Mouse (Mus musculus): ENCODE data around the gene Tfeb.

Tfeb gene

DNA sequence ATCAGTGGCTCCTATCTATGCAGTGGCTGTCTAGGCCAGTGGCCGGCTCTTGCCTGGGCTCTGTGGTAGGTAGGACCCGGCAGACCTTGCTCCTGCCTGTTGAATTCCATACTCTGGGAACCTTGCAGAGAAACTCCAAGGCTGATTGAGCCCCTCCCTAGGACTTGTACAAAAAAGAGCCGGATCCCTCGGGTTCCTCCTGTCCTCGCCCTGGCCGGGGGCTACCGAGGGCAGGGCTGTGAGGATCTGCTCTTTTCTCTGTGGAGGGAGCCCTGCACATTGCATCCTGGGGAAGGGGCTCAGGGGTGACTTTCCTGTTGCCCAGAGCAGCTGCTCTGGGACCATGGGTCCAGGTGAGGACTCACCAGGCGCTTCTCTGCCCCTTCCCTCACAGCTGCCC is 50.8 kb downstream of the Tfeb start:
- no peak for DNase-seq (ENCODE audit: low read depth, low spot score)

- no peak for DNase-seq (ENCODE audit: low read depth, low spot score)
These were observed 51.5 kb downstream of the Tfeb start for GRCm38 (mm10) chr17:47788306-47788705.

- no peak for DNase-seq (ENCODE audit: low read depth, low spot score)
These were observed 52.2 kb downstream of the Tfeb start for GRCm38 (mm10) chr17:47788996-47789395.

- peak; percentile 82 for DNase-seq (ENCODE audit: low read depth, low spot score)
These were observed 55.5 kb downstream of the Tfeb start for GRCm38 (mm10) chr17:47792098-47792863.

DNA sequence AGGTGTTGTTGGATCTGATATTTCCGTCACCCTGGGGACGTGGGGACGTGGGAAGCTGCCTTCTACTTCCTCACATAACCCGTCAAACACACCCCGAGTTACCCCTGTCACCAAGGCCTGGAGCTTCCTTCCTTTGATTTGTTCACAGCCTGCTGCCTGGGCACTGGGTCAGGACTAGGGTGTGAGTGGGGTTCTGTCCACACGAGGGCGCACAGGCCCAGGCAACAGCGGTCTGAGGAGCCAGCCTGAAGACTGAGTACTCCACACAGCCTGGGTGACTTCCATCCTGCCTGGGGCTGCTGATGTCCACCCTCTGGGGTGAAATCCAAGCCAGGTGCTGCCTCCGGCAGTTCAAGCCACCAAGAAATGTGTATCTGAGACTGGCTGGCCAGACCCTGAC is 56.5 kb downstream of the Tfeb start:
- DNase-seq (ENCODE audit: low read depth, low spot score): peak; percentile 87

GRCm38 (mm10) chr17:47795446-47795845 is 58.6 kb downstream of the Tfeb start:
- DNase-seq (ENCODE audit: low read depth, low spot score): peak; percentile 73

DNA sequence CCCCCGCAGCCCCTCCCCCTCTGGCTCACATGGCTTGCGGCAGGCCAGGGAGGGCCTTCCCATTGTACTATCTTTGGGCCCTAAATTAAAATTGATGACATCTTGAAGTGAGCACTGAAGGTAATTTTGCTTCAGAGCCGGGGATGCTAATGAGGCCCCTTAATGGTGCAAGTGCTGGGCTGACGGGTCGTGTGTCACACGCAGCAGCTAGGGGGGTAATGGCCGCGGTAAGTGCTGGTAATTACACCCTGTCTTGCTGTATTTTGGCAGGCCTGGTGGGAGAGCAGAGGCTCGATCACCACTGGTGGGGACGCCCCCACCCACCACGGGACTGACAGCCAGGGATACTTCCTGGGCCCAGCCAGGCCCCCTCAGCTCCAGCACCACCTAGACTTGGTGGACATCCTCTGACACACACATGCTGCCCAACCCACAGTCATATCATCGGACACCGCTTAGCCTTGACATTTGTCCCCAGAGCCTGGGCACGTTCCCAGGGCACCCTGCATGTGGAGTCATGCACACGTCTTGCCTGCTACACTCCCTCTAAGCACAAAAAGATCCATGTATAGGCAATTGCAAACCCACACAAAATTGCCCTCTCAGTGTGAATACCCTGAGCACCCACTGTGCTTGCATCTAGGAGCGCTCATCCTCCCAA is 59.5 kb downstream of the Tfeb start:
- no peak for DNase-seq (ENCODE audit: low read depth, low spot score)

- peak; percentile 40 for DNase-seq (ENCODE audit: low read depth, low spot score)
These were observed 60.1 kb downstream of the Tfeb start for GRCm38 (mm10) chr17:47796968-47797367.

DNA sequence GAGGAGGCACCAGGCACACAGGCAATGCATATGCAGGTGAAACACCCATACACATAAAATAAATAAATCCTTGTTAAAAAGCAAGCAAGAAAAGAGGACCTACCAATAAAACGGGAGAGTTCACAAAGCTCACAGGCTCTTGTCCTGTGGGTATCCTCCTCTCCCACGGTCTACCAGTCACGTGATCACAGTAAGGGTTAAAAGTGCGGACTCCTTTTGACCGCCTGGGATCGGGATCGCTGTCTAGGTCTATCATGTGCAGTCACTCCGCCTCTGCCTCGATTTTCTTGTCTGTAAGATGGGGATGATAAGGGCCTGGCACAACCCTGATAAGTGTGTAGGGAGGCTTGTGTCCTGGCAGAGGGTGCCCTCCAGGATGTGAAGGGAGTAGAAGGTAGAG is 60.6 kb downstream of the Tfeb start:
- no peak for DNase-seq (ENCODE audit: low read depth, low spot score)

- DNase-seq (ENCODE audit: low read depth, low spot score): no peak
These were observed 66.0 kb downstream of the Tfeb start for GRCm38 (mm10) chr17:47802806-47803205.

- no peak for DNase-seq (ENCODE audit: low read depth, low spot score)
These were observed 66.8 kb downstream of the Tfeb start for GRCm38 (mm10) chr17:47803662-47804061.

DNA sequence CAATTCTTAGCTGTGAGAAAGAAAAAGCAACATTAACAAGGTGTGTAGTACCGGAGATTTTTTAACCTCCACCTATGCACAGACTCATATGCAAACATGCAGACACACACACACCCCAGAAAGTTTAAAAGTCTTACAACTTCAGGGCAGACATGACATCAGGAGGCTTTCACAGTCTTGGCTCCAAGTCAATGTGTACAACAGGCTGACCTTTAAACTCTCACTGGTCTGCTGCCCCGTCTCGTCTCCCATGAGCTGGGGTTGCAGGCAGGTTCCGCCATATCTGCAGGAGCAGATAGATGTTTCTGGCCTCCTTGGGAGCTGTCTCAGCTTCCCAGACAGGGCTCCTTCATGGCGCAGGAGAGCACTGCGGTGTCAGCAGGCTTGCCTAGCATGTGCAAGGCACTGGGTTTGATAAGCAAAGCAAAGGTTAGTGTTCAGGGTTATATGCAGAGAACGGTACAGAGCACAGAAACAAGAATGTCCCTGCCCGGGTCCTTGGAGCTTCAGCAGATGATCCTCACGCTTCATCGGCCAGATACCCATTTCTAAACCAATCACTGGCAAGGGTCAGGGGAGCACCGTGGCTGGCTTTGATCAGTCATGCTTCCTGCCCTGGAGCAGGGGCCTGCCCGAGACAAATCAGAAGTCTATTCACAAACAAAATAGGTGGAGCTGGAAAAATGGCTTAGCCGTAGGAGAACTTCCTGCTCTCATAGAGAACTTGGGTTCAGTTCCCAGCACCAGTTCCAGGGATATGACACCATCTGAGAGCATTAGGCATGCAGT is 68.4 kb downstream of the Tfeb start:
- DNase-seq (ENCODE audit: low read depth, low spot score): no peak

- no peak for DNase-seq (ENCODE audit: low read depth, low spot score)
These were observed 69.4 kb downstream of the Tfeb start for GRCm38 (mm10) chr17:47806230-47806629.

DNA sequence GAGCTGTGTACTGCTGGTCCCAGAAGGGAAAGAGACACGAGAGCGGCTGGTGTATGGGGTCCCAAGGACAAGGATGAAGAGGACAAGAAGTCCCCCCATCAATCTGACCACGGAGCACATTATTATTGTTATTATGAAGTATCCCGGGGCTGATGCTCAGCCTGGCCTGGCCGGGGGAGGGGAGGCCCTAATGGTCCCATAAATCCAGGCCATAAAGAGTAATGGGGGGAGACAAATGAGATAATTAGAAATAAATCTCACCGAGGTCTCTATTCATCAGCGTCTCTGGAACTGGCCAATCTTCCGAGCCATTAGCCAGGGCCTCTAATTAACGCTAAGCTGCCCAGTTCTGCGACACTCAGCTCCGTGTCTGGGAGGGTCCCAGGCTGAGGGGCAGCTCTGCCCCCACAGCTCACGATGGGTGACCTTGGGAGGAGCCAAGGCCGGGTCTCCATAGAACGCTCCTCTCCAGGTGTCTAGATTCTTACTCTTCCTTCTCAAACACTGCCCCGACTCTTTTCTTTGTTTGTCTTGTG is 74.5 kb downstream of the Tfeb start:
- DNase-seq (ENCODE audit: low read depth, low spot score): no peak

DNA sequence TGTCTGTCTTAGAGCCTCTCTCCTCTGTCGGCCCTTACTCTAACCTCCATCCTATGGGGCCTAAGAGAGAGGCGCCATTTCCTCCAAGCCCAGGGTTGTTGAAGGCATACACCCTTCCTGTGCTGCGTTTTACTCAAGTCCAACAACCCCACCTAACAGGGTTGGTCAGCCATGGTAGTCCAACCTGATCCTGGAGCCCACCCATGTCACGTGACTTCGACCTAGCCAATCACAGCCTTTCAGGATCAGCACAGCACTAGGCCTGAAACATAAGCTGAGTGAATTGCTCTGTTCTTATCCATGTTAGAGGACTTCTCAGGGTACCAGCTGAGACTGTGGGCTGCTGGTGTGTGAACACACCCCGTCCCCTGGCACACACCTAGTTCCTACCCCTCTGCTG is 75.4 kb downstream of the Tfeb start:
- DNase-seq (ENCODE audit: low read depth, low spot score): no peak

DNA sequence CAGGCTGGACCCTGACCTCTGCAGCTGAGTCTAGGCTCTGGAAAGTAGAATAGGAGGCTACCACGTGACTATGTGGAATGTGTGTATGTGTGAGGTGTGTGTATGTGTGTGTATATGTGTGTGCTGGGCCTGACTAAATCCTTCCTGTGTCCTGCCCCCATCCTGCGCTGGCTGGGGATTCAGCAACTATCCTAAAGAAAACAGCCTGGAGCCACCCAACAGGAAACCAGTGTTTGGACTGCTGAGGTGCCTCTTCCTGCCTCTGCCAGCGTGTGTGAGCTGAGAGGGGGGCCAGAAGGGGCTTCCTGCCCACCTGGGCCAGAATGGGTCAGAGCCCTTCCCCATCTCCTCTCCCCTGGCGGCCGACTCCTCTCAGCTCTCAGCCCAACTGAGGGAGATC is 76.8 kb downstream of the Tfeb start:
- DNase-seq (ENCODE audit: low read depth, low spot score): no peak

GRCm38 (mm10) chr17:47814496-47814895 is 77.7 kb downstream of the Tfeb start:
- DNase-seq (ENCODE audit: low read depth, low spot score): no peak

DNA sequence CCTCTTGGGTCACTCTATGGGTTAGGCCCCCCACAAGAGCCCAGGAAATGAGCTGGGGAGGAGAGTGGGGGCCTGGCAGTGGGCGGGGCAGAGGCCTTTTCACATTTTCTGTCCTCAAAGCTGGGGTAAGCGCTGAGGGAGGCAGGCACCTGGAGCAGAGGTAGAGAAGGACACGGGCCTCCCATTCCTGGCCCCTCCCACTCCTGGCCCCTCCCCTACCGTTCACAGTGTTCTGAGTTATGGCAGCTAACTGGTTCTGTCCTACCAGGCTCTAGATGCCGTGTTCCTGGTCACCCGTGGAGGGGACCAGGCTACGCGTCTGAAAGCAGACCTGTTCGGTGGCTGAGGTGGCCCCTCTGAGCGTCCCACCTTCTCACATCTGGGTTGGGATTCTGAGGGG is 78.6 kb downstream of the Tfeb start:
- no peak for DNase-seq (ENCODE audit: low read depth, low spot score)

GRCm38 (mm10) chr17:47818038-47818725 is 81.4 kb downstream of the Tfeb start:
- no peak for DNase-seq (ENCODE audit: low read depth, low spot score)

DNA sequence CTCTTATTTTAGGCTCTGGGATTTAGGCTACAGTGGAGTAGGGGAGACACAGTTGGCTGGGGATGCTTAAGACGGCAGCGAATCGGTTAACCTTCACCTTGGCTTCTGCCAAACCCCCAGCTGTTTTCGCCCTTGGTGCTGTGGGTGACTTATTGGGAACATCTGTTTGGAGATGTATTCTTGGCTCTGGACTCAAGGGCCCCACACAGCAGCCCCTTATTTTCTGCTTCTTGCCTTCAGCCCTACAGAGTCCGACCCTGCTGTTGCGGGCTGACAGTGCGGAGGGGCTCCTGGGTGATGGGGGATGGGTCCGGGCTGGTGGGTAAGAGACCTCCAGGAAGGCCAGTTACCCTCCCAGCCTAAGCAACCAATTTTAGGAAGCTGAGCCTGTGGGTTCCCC is 84.5 kb downstream of the Tfeb start:
- no peak for DNase-seq (ENCODE audit: low read depth, low spot score)

GRCm38 (mm10) chr17:47831161-47831560 is 94.3 kb downstream of the Tfeb start:
- DNase-seq (ENCODE audit: low read depth, low spot score): no peak

DNA sequence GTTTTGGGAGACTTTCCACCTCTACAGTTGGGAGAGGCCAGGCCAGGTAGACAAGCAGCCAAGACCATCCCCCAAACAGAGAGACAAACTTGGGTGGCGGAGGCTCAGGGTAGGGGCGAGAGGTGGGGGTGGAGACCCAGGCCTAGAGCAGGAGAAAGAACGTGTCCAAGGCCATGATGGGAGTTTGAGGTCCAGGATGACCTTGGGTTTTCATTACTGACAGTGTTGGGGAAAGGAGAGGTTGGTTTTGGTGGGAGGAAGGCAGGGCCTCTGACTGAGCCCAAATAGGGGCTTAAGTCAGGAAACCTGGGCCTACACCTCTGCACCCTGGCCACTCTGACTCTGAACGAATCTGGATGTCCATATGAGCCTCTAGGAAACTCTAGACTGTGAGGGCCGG is 94.9 kb downstream of the Tfeb start:
- no peak for DNase-seq (ENCODE audit: low read depth, low spot score)
